Mouse (Mus musculus) CD4-positive helper T cell, adult 2 months (primary cell): Measurements from ENCODE around the gene Vti1b.
"Not testable (repeated sequence)": the region's sequence is repeated elsewhere in the genome, so short reads cannot be mapped to it uniquely, and the experiment has no call there.

Experiments used
- DNase-seq: peaks from one replicate; pipeline ENCODE4 v3.0.0-alpha.2; 2012; ENCODE audit warnings: low read depth, missing footprints, low spot score

Gene Vti1b

DNA sequence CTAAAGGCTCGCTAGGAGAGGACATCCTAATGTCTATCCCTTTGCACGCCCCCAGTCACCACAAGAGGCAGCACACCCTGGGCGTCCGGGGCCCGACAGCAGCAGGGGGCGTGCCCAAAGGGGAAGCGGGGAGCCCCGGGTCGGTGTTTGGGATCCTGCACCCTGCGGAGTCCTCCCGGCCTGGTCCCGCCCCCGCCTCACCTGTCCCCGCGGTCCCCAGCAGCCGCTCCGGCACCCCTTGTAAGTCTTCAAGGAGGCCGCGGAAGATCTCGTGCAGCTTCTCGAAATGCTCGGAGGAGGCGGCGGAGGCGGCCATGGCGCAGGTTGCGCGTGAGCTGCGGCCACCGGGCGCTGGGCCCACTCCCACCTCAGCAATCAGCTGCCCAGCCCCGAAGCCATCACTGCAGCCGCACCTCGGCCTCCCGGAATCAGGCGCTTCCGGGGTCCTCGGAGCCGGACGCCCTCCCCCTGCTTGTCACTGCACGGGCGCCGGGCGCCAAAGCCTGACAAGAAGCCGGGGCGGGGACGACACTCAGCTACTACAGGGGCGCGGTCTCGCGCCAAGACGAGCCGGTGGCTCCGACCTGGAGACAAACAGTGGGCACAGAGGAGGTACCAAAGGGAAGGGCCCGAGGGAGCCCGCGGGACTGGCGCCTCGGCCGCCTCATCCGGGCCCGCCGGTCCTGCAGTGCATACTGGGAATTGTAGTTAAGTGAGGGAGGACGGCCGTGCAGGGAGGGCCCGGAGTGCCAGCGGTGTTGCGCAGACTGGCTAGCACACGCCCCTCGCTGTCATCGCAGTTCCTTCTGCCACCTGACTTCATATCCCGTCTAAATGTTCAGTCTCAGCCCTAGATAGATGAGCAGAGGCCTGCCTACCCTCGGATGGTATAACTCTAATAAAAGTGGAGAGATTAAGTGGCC is at the start of gene Vti1b:
Gene Vti1b (minus strand): TSS at position 649 of the 923 bp plus-strand sequence.
- DNase-seq = peak; percentile 94

GRCm38 (mm10) chr12:79217511-79217910 is 45.0 kb upstream of the Vti1b start:
- DNase-seq = no peak

DNA sequence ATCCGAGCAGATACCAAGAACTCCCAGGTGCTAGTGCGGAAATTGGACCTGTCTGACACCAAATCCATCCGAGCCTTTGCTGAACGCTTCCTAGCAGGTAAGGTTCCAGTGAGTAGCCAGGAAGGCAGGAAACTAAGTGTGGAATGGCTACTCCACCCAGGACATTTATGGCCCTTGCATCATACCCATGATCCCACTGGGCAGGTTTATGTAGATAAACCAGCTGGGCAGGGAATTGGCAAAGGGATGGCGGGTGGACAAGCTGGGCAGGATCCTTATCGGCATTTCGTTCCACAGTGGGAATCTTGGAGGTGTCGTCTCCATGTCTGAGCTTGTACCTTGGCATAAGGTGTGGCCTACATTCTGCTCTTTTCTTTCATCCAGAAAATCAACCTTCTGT is 39.0 kb upstream of the Vti1b start:
- DNase-seq = no peak

- peak; percentile 56 for DNase-seq
Measured at GRCm38 (mm10) chr12:79208703-79209464, 36.4 kb upstream of the Vti1b start, which contains the start of gene Rdh12. Gene Rdh12, plus strand, starts transcription at chr12:79208914.

GRCm38 (mm10) chr12:79201882-79202281 is 29.4 kb upstream of the Vti1b start:
- no peak for DNase-seq

DNA sequence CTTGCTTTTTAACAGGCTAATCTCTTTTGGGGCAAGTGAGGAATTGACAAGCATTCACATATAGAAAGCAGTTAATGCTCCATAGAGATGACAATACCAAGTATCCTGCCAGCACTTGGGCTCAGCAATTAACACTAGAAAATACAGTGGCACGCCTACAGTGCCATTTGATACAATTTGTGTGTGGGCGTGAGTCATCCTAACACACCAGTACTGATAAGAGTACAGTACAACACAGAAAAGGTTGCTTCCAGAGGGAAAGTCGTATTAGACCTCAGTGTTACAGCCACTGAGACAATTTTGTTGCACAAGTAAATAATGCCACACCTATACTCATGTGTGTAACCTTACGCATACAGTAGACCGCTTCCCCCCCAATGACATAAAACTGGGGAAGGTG is 24.6 kb upstream of the Vti1b start:
- DNase-seq = no peak

DNA sequence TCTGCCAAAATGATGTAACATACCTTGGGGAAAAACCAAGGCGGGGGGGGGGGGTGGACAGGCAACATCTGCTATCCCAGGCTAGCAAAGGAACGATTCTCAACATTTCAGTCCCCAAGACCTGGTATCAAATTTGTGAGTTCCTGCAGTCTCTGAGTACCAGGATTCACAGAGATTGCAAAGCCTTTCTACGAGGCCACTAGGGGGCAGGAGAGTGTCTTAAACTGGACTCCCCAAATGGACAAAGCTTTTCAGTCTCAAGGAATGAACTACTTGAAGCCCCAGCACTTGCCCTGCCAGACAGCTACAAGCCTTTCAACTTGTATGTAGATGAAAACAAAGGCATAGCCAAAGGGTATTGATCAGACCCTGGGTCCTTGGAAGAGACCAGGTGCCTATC is 21.0 kb upstream of the Vti1b start:
- peak; percentile 55 for DNase-seq

DNA sequence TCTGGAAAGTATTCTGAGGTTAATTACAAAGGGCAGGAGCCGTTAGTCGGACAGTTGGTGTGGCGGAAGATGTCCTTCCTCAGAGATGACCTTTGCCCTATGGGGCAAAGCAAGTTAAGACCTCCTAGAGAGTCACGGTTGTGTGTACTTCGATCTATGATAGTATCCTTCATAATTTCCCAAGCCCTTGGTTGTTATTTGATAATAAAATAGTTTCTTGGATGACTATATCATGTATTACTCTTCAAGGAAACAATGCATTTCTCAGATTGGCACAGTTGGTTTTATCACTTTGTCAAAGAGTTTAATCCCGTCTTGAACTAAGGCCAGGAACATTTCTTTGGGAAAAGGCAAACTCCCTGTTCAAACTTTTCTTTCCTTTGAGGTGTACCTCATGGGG is 19.7 kb upstream of the Vti1b start, which contains the start of gene Rdh11:
Gene Rdh11 (minus strand): TSS at position 101 of the 400 bp plus-strand sequence.
- DNase-seq = no peak

- DNase-seq = peak; percentile 87
Measured at GRCm38 (mm10) chr12:79191701-79192100, 19.2 kb upstream of the Vti1b start.

GRCm38 (mm10) chr12:79190931-79191673 is 18.6 kb upstream of the Vti1b start:
- peak; percentile 81 for DNase-seq

- not testable (repeated sequence) for DNase-seq
Measured at GRCm38 (mm10) chr12:79185160-79185559, 12.7 kb upstream of the Vti1b start.

GRCm38 (mm10) chr12:79175998-79176397 is 3.5 kb upstream of the Vti1b start:
- DNase-seq = no peak

- no peak for DNase-seq
Measured at GRCm38 (mm10) chr12:79173721-79174120, 1.3 kb upstream of the Vti1b start.

- no peak for DNase-seq
Measured at GRCm38 (mm10) chr12:79171269-79171995, 1.0 kb downstream of the Vti1b start.

DNA sequence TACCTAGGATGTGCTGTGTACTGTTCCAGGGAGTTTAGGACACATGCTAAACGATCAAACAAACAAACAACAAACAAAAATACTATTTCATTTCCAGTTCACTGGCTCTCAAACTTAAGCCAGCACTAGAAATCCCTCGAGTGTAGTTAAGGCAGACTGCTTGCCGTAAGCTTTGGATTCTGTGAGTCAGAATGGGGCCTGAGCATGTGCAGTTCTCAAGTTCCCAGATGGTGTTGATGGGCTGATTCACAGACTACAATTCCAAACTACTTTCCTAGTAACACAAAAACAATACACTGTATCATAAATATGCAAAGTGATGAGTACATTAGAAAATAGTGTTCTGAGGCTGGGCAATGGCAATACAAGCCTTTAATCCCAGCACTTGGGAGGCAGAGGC is 2.0 kb downstream of the Vti1b start:
- DNase-seq = no peak

DNA sequence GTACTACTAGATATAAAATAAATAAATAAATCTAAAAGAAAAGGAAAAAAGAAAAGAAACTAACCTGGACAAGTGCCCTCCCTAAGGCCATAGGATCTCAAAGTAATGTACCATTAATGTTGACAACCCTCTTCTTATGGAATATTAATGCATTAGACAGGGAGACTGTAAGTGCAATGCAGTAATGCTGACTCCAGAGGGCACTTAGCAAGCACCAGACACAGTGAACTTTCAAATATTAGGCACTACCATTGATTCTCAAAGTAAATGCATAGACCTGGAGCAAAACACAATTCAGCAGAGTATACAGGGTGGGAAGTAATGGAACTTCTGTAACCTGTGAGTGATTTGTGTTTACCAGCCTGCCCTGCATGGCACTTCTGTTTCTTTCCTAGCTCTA is 3.3 kb downstream of the Vti1b start:
- DNase-seq = no peak

GRCm38 (mm10) chr12:79162876-79163275 is 9.6 kb downstream of the Vti1b start:
- no peak for DNase-seq

- no peak for DNase-seq
Measured at GRCm38 (mm10) chr12:79149653-79150052, 22.8 kb downstream of the Vti1b start.

GRCm38 (mm10) chr12:79141384-79141783 is 31.1 kb downstream of the Vti1b start:
- no peak for DNase-seq

DNA sequence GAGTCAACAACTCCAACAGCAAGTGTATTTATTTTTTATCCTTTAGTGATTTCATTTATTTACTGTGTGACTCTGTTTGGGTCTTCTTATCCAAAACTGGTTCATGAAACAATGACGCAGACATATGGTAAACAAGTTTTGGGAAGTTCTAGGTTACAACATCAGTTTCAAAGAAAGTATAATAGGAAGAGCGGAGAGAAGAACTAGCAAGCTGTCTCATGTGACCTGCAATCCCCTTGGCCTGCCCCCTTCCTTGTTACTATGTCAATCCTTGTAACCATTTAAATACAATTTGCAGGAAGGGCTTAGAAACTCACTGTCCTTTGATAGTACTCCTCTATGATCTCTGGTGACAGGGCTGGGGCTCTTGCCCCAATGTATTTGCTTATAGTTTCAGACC is 31.7 kb downstream of the Vti1b start:
- DNase-seq = no peak

DNA sequence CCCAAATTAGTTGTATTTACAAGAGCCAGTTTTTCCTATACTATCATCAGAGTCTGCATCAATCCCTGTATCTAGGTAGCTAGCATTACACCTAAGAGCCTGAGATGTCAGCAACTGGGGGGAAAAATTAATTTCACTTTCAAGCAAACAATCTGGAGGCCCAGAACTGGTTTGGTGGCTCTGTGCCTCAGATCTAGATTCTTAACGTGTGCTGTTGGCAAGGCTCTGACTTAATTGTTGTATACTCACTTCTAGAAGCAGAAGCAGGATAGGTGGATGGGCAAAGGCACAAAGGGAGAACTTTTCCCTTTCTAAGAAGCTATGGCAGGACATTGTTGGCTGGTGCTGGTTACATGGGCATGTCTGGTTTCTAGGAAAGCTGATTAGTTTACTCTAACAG is 33.0 kb downstream of the Vti1b start:
- no peak for DNase-seq
